Mouse (Mus musculus): ENCODE measurements around the gene Bbs9. TPM values are rescaled to one million over a fixed set of nuclear protein-coding genes. Genes with fewer than 3 reads are reported as not detected.

Bbs9 gene
- polyA plus RNA-seq, 1 experiment from 2014 or later = 7.1 TPM

DNA sequence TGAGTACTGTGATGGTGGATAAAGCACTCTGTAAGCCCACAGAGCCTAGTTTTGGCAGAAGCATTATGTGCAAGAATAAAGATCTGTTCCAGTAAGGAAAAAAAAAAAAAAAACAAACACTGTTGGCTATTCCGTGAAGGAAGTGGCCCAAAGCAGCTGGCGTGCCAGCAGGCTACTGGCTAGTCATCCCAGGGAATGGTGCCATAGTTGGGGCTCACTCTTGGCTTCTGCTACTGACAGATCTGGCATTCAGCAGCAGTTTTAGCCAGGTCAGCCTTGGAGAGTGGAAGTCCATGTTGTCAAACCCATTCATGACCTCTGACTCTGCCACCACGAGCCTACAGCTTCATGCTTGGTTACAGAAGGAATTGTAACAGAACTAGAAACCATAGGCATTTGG, 13.6 kb upstream of the Bbs9 start:
- Histone ChIP-seq H3K4me3 (ENCODE audit: low read depth, low read length) (no peak overlapping the region), H3K4me2 (replicated peaks; ENCODE audit: low read depth, low read length) (no peak overlapping the region), H3K4me1 (ENCODE audit: insufficient read depth, low read depth, low read length) (no peaks in the 10 kb centered on the region), H3K36me3 (ENCODE audit: insufficient read depth, low read length) (peaks cover under 1% of the 10 kb centered on the region; the same call in 1 of the 2 replicates), H3K27me3 (replicated peaks; ENCODE audit: insufficient read depth, low read length) (no peaks in the 10 kb centered on the region), H3K27ac (ENCODE audit: low read length) (no peak overlapping the region), H3K9ac (replicated peaks; ENCODE audit: low read depth) (no peak overlapping the region), H3K9me3 (ENCODE audit: low read length) (no peaks in the 10 kb centered on the region)
- no peak for DNase-seq (ENCODE audit: low spot score)
- ATAC-seq = no peak
- 82% methylated on average over 3 of the region's 3 CpGs for WGBS
- TF ChIP-seq EP300 (IDR thresholded peaks at IDR 0.05) (no peak), CTCF (IDR thresholded peaks at IDR 0.05) (no peak)

DNA sequence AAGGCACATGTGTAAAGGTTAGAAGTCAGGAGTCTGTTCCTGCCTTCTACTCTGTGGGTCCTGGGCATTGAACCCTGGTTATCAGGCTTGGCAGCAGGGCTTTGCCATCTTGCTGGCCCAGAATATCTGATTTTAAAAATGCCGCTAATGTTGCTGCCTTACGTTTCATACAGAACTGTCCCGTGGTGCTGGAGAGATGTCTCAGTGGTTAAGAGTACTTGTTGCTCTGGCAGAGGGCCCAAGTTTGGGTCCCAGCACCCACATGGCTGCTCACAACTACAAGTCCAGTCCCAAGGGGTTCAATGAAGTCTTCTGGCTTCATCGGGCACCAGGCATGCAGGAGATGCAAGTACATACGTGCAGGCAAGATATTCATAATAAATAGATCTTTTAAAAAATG, 9.3 kb upstream of the Bbs9 start:
- Histone ChIP-seq H3K4me2 (replicated peaks; ENCODE audit: low read depth, low read length) (no peak overlapping the region), H3K4me1 (ENCODE audit: insufficient read depth, low read depth, low read length) (no peaks in the 10 kb centered on the region), H3K9me3 (ENCODE audit: low read length) (no peaks in the 10 kb centered on the region), H3K9ac (replicated peaks; ENCODE audit: low read depth) (no peak overlapping the region), H3K36me3 (ENCODE audit: insufficient read depth, low read length) (no peaks in the 10 kb centered on the region), H3K27ac (ENCODE audit: low read length) (no peak overlapping the region), H3K27me3 (replicated peaks; ENCODE audit: insufficient read depth, low read length) (no peaks in the 10 kb centered on the region), H3K4me3 (ENCODE audit: low read depth, low read length) (no peak overlapping the region)
- ATAC-seq (no peak), DNase-seq (ENCODE audit: low spot score) (no peak)
- TF ChIP-seq CTCF (IDR thresholded peaks at IDR 0.05) (no peak), EP300 (IDR thresholded peaks at IDR 0.05) (no peak)
- 80% methylated on average over 5 of the region's 5 CpGs for WGBS

DNA sequence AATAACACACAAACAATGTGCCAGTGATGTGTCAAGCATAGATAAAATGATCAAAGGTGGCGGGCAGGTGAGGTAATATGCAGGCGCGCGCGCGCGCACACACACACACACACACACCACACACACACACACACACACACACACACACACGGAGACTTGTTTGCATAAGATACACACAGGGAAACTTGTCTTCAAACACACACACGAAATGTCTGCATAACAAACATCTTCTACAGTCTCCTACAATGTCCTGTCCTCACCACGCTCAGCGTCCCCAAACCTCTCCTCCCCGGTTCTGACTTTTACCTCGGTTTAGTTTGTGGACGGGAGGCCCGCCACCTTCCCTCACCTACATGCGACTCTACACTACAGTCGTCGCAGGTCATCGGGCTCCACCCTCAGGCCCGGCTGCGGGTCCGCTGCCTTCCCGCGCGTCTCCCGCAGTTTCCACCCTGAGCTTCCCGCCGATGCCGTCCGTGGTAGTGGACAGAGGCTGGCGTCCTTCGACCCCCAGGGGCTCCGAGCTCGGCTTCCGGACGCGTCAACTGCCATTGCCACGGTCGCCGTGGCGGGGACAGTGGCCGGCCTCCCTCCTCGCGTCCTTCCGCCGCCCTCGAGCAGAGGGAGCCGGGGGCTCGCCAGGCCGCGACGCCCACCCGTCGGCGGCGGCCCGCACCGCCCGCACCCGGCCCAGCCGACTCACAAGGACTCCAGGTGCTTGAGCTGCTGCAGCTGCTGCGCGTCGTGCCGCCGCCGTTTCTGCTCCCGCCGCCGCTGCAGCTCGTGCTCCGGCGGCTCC, 7.9 kb upstream of the Bbs9 start:
- Histone ChIP-seq H3K27me3 (replicated peaks; ENCODE audit: insufficient read depth, low read length) (no peaks in the 10 kb centered on the region), H3K4me3 (ENCODE audit: low read depth, low read length) (peak overlapping the region; percentile 85), H3K4me2 (replicated peaks; ENCODE audit: low read depth, low read length) (peak overlapping the region; percentile 90), H3K4me1 (ENCODE audit: insufficient read depth, low read depth, low read length) (no peaks in the 10 kb centered on the region), H3K27ac (ENCODE audit: low read length) (peak overlapping the region; percentile 92), H3K9me3 (ENCODE audit: low read length) (no peaks in the 10 kb centered on the region), H3K36me3 (ENCODE audit: insufficient read depth, low read length) (no peaks in the 10 kb centered on the region), H3K9ac (replicated peaks; ENCODE audit: low read depth) (peak overlapping the region; percentile 89)
- DNase-seq (ENCODE audit: low spot score) (peak; percentile 40), ATAC-seq (peak; percentile 77)
- under 1% methylated on average over 59 of the region's 73 CpGs for WGBS
- no peak for TF ChIP-seq EP300 (IDR thresholded peaks at IDR 0.05)
- no peak for TF ChIP-seq CTCF (IDR thresholded peaks at IDR 0.05)

DNA sequence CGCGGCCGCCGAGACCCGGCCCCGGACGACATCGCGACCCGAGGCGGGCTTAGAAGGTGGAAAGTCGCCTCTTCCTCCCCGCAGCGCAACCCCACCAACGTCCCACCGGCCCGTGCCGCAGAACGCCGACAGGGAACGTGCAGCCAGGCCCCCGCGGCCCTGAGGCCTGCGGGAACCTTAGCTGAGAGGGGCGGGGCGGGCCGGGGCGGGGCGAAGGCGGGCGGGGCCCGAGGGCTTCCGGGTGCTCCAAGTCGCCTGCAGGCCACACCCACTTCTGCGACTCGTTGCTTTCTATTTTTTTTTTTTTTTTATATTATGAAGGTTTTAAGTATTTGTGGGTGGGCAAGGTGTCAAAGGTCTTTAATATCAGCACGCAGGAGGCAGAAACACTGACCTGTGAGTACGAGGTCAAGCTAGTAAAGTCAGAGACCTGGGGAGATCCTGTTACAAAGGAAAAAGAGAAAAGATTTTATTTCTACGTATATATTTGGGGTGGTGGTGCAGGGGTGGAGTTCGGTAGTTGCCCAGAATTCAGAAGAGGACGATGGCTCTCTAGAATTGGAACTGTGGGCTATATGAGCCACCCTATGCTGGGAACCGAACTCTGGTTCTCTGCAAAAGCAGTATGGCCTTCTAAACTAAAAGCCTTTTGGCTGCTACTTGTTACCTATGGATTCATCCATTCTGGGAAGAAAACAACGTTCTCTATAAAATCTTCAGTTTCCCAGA, 7.2 kb upstream of the Bbs9 start:
- WGBS = 5% methylated on average over 32 of the region's 43 CpGs
- Histone ChIP-seq H3K4me3 (ENCODE audit: low read depth, low read length) (peak overlapping the region; percentile 85), H3K4me2 (replicated peaks; ENCODE audit: low read depth, low read length) (peak overlapping the region; percentile 90), H3K9me3 (ENCODE audit: low read length) (no peaks in the 10 kb centered on the region), H3K9ac (replicated peaks; ENCODE audit: low read depth) (peak overlapping the region; percentile 89), H3K36me3 (ENCODE audit: insufficient read depth, low read length) (no peaks in the 10 kb centered on the region), H3K27ac (ENCODE audit: low read length) (peak overlapping the region; percentile 92), H3K4me1 (ENCODE audit: insufficient read depth, low read depth, low read length) (no peaks in the 10 kb centered on the region), H3K27me3 (replicated peaks; ENCODE audit: insufficient read depth, low read length) (no peaks in the 10 kb centered on the region)
- ATAC-seq (peak; percentile 96), DNase-seq (ENCODE audit: low spot score) (peak; percentile 93)
- TF ChIP-seq EP300 (IDR thresholded peaks at IDR 0.05) (no peak), CTCF (IDR thresholded peaks at IDR 0.05) (no peak)

DNA sequence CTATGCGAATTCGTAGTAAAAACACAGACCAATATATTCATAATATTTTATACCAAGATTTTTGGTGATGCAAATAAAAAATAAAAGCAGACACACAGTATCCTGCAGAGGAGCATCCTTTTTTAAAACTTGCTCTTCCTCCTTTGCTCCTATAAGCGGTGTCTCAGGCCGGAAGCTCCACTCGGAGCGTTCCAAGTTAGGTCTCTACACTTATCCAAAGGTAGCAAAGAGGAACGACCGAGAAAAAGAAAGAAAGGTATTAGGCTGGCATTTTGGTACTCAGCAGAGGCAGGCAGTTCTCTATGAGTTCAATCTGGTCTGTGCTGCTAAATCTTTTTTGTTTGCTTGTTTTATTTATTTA, 6.6 kb upstream of the Bbs9 start:
- Histone ChIP-seq H3K27me3 (replicated peaks; ENCODE audit: insufficient read depth, low read length) (no peaks in the 10 kb centered on the region), H3K4me1 (ENCODE audit: insufficient read depth, low read depth, low read length) (no peaks in the 10 kb centered on the region), H3K9me3 (ENCODE audit: low read length) (no peaks in the 10 kb centered on the region), H3K4me2 (replicated peaks; ENCODE audit: low read depth, low read length) (no peak overlapping the region), H3K27ac (ENCODE audit: low read length) (no peak overlapping the region), H3K4me3 (ENCODE audit: low read depth, low read length) (no peak overlapping the region), H3K36me3 (ENCODE audit: insufficient read depth, low read length) (no peaks in the 10 kb centered on the region), H3K9ac (replicated peaks; ENCODE audit: low read depth) (no peak overlapping the region)
- DNase-seq (ENCODE audit: low spot score) (no peak), ATAC-seq (no peak)
- WGBS = 71% methylated on average over 8 of the region's 8 CpGs
- TF ChIP-seq CTCF (IDR thresholded peaks at IDR 0.05) (no peak), EP300 (IDR thresholded peaks at IDR 0.05) (no peak)

DNA sequence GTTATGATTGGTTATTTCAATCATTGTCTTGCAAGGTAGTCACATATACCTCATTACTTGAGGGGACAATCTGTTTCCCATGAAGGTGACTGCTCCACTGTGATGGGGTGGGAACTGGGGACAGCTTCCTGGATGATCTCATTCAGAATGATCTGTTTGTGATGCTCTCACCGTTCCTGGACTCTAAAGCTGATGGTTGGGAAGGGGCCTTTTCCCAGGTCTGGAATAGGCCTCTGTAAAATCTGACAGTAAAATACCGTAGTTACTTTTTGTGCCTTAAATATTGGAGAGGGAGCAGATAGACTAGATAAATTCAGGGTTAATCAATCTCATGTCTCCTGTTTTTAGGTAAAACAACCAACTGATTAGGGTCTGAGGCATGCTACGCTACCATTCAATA, 5.9 kb upstream of the Bbs9 start, which contains the start of gene Rp9:
Rp9 (minus strand) TSS at position 101 of the 400 bp plus-strand sequence.
- Histone ChIP-seq H3K27me3 (replicated peaks; ENCODE audit: insufficient read depth, low read length) (no peaks in the 10 kb centered on the region), H3K9ac (replicated peaks; ENCODE audit: low read depth) (no peak within 1 kb of the TSS), H3K9me3 (ENCODE audit: low read length) (no peaks in the 10 kb centered on the region), H3K36me3 (ENCODE audit: insufficient read depth, low read length) (no peaks in the 10 kb centered on the region), H3K4me2 (replicated peaks; ENCODE audit: low read depth, low read length) (peak within 1 kb of the TSS; percentile 90), H3K4me1 (ENCODE audit: insufficient read depth, low read depth, low read length) (no peaks in the 10 kb centered on the region), H3K27ac (ENCODE audit: low read length) (no peak within 1 kb of the TSS), H3K4me3 (ENCODE audit: low read depth, low read length) (peak within 1 kb of the TSS; percentile 85)
- no peak for DNase-seq (ENCODE audit: low spot score)
- 81% methylated on average over 3 of the region's 3 CpGs for WGBS
- no peak for TF ChIP-seq CTCF (IDR thresholded peaks at IDR 0.05)
- TF ChIP-seq EP300 (IDR thresholded peaks at IDR 0.05) = no peak
- no peak for ATAC-seq
